Comparison of ENCODE assay signal across 8 mouse cellular contexts in the genomic region with DNA sequence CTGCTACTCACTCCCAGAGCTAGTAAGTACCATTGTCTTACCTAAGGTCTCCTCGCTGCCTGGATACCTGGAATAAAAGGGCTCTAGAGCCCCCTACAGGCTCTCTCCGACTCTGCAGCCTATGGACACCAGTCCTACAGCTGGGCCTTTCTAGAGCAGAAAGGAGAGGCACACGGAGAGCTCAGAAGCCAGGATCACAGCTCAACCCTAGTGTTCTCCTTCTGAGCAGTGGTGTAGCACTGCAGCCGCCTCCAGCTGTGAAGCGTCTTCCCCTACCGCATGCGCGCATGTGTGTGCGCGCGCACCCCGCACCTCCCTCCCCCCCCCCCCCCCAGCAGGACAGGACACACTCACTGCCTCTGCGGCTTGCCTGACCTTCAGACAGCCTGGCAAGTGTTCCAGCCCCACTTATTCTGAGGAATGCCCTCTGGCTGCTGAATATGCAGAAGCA.
DNase-seq lines count a peak whose midpoint lies in the region; ATAC-seq and TF ChIP-seq lines count a peak whose summit lies in the region.

No protein-coding gene starts in this region.

- peak; percentile 15 for TF ChIP-seq RAD21 in MEL (IDR thresholded peaks at IDR 0.05; ENCODE audit: low read depth, low read length)

- TF ChIP-seq EP300 in MEL (IDR thresholded peaks at IDR 0.05; ENCODE audit: low read depth in 1 of 2, low read length in 2 of 2) = no peak

- peak overlapping the region; percentile 53 for H3K4me2 ChIP-seq in forebrain, embryonic 16.5 days (ENCODE audit: low read length)

- 3% methylated on average over 11 of the region's 13 CpGs for WGBS in forebrain, embryonic 16.5 days
- WGBS in lung, adult 2 months = 3% methylated on average over 13 of the region's 13 CpGs

- TF ChIP-seq CTCF in MEL (IDR thresholded peaks at IDR 0.05 in 2 of 3, conservative IDR thresholded peaks at IDR 0.05 in 1 of 3; ENCODE audit: control insufficient read depth in 1 of 3, insufficient read depth in 1 of 3, low read depth in 2 of 3, low read length in 3 of 3, poor library complexity in 1 of 3, severe bottlenecking in 1 of 3) = peak in 1 of 3 experiments; percentile 19; a peak in 1 of 6 replicates
- peak; percentile 87 for TF ChIP-seq CTCF in layer of hippocampus, adult 2 months (conservative IDR thresholded peaks at IDR 0.05)
- 0 out of 2 replicates have a peak, but pooled peaks have one; percentile 15 for TF ChIP-seq CTCF in lung, adult 2 months (IDR thresholded peaks at IDR 0.05; ENCODE audit: insufficient read depth, low read length)

- TF ChIP-seq POLR2A in MEL (IDR thresholded peaks at IDR 0.05; ENCODE audit: control insufficient read depth in 1 of 2, insufficient read depth in 1 of 2, low read depth in 1 of 2, low read length in 2 of 2, poor library complexity in 1 of 2) = no peak
- no peak for TF ChIP-seq POLR2A in lung, adult 2 months (IDR thresholded peaks at IDR 0.05; ENCODE audit: borderline replicate concordance, extremely low read depth, low read depth, low read length)

- H3K27ac ChIP-seq in MEL (ENCODE audit: control insufficient read depth, low read depth, low read length) = no peak overlapping the region
- H3K27ac ChIP-seq in forebrain, embryonic 16.5 days (ENCODE audit: low read length) = no peak overlapping the region
- no peak overlapping the region for H3K27ac ChIP-seq in layer of hippocampus, adult 2 months

- H3K79me2 ChIP-seq in MEL (ENCODE audit: control insufficient read depth, insufficient read depth, low read length, poor library complexity) = no peaks in the 10 kb centered on the region

- H3K4me3 ChIP-seq in MEL (ENCODE audit: control insufficient read depth in 1 of 2, insufficient read depth in 1 of 2, low read depth in 2 of 2, low read length in 2 of 2) = no peak overlapping the region
- H3K4me3 ChIP-seq in forebrain, embryonic 16.5 days (replicated peaks; ENCODE audit: low read length) = peak overlapping the region; percentile 29
- peak overlapping the region; percentile 12; the same call in 1 of the 2 replicates for H3K4me3 ChIP-seq in layer of hippocampus, adult 2 months
- H3K4me3 ChIP-seq in lung, adult 2 months (replicated peaks; ENCODE audit: extremely low read depth, low read depth, low read length) = no peak overlapping the region

- H3K36me3 ChIP-seq in MEL (ENCODE audit: control insufficient read depth in 1 of 2, insufficient read depth in 2 of 2, low read length in 2 of 2) = no peaks in the 10 kb centered on the region
- H3K36me3 ChIP-seq in forebrain, embryonic 16.5 days (ENCODE audit: control insufficient read depth, insufficient read depth) = no peaks in the 10 kb centered on the region

- no peaks in the 10 kb centered on the region for H3K27me3 ChIP-seq in MEL (ENCODE audit: control insufficient read depth in 1 of 2, insufficient read depth in 2 of 2, low read length in 2 of 2)
- H3K27me3 ChIP-seq in forebrain, embryonic 16.5 days (replicated peaks; ENCODE audit: control insufficient read depth, insufficient read depth, low read length) = no peaks in the 10 kb centered on the region

- peak; percentile 1 for DNase-seq in MEL (ENCODE audit: low read depth, low spot score)
- DNase-seq in cerebellum, adult 11-12 months = peak; percentile 73
- DNase-seq in layer of hippocampus, adult 2 months (ENCODE audit: low spot score in 2 of 2) = peak; percentile 68 to 79
- DNase-seq in lung, adult 2 months = peak; percentile 25
- peak; percentile 40 for DNase-seq in ovary, postnatal 14 days (ENCODE audit: low spot score)
- peak; percentile 62 for DNase-seq in yolk sac, embryonic 10.5 days (ENCODE audit: low spot score)

- H3K9ac ChIP-seq in MEL (ENCODE audit: control insufficient read depth, low read depth, low read length, poor library complexity, severe bottlenecking) = no peak overlapping the region
- peak overlapping the region; percentile 45 for H3K9ac ChIP-seq in forebrain, embryonic 16.5 days (replicated peaks; ENCODE audit: low read depth, low read length)

- peak; percentile 89 for ATAC-seq in forebrain, embryonic 16.5 days
- ATAC-seq in hematopoietic stem cell, adult 5-6 weeks (replicated peaks in 1 of 2; ENCODE audit: insufficient read depth in 1 of 2, low FRiP score in 2 of 2, low TSS enrichment in 1 of 2, low read depth in 1 of 2, poor library complexity in 2 of 2, severe bottlenecking in 2 of 2) = peak; percentile 67 to 74

- no peaks in the 10 kb centered on the region for H3K9me3 ChIP-seq in MEL (replicated peaks; ENCODE audit: insufficient read depth, low read length)
- no peaks in the 10 kb centered on the region for H3K9me3 ChIP-seq in forebrain, embryonic 16.5 days (ENCODE audit: control insufficient read depth, low read length)

- no peaks in the 10 kb centered on the region for H3K4me1 ChIP-seq in MEL (ENCODE audit: control insufficient read depth in 1 of 2, insufficient read depth in 2 of 2, low read length in 2 of 2)
- peaks cover 6% of the 10 kb centered on the region for H3K4me1 ChIP-seq in forebrain, embryonic 16.5 days (replicated peaks; ENCODE audit: control insufficient read depth, insufficient read depth, low read length)
- no peaks in the 10 kb centered on the region for H3K4me1 ChIP-seq in lung, adult 2 months (ENCODE audit: control insufficient read depth, insufficient read depth, low read length)

TF ChIP-seq in MEL, 35 proteins besides CTCF, POLR2A, EP300 and RAD21:
- no peak for TF ChIP-seq MXI1 (IDR thresholded peaks at IDR 0.05; ENCODE audit: low read depth, low read length)
- no peak for TF ChIP-seq HCFC1 (IDR thresholded peaks at IDR 0.05; ENCODE audit: low read depth, low read length)
- no peak for TF ChIP-seq GATA1 (IDR thresholded peaks at IDR 0.05; ENCODE audit: low read depth, low read length)
- TF ChIP-seq TAL1 (IDR thresholded peaks at IDR 0.05; ENCODE audit: low read length) = no peak

Comparison
In these comparisons a context has a peak if more than half of its experiments do, and no peak if none do; other contexts are left out.
1. DNase-seq: peak in every context shown above with its lines; median percentile 74 in layer of hippocampus, adult 2 months; 73 in cerebellum, adult 11-12 months; 62 in yolk sac, embryonic 10.5 days; 40 in ovary, postnatal 14 days; 25 in lung, adult 2 months; 1 in MEL.
2. H3K4me3 ChIP-seq: peak in forebrain, embryonic 16.5 days (single experiment) and layer of hippocampus, adult 2 months (single experiment); none in MEL (0 of 2) and lung, adult 2 months (single experiment).